Mouse (Mus musculus) lung, postnatal 0 days (tissue): ENCODE results near the gene Mettl1.

Experiments used
- CTCF ChIP-seq: IDR thresholded peaks from 2 replicates; pipeline ENCODE4 v1.5.1; 2016; ENCODE audit warnings: antibody characterized with exemption, mild to moderate bottlenecking
- EP300 ChIP-seq: IDR thresholded peaks from 2 replicates; pipeline ENCODE4 v1.6.1; 2016; ENCODE audit warnings: antibody characterized with exemption, mild to moderate bottlenecking, control low read depth

GRCm38 (mm10) chr10:127070190-127071121 lies 29.2 kb downstream of the Mettl1 start, which contains the start of gene Tspan31:
- TF ChIP-seq CTCF (no peak), EP300 (peak; percentile 48; the same call in 1 of the 2 replicates)
